Mouse (Mus musculus) testis, postnatal 14 days (tissue): Measurements from ENCODE around the gene 2210408I21Rik.

Experiments used
- DNase-seq: peaks from one replicate; pipeline ENCODE4 v3.0.0; 2021; ENCODE audit warnings: low spot score

2210408I21Rik gene

GRCm38 (mm10) chr13:77275172-77275747, 139.9 kb downstream of the 2210408I21Rik start:
- DNase-seq: no peak

- no peak for DNase-seq
These were observed 143.5 kb downstream of the 2210408I21Rik start for GRCm38 (mm10) chr13:77278659-77279413.

GRCm38 (mm10) chr13:77295519-77295918, 160.2 kb downstream of the 2210408I21Rik start:
- no peak for DNase-seq

- DNase-seq: no peak
These were observed 188.8 kb downstream of the 2210408I21Rik start for GRCm38 (mm10) chr13:77324101-77324500.

GRCm38 (mm10) chr13:77326174-77326959, 191.0 kb downstream of the 2210408I21Rik start:
- no peak for DNase-seq

GRCm38 (mm10) chr13:77342097-77342496, 206.8 kb downstream of the 2210408I21Rik start:
- no peak for DNase-seq

- DNase-seq: no peak
These were observed 250.2 kb downstream of the 2210408I21Rik start for GRCm38 (mm10) chr13:77385448-77385970.

- no peak for DNase-seq
These were observed 250.7 kb downstream of the 2210408I21Rik start for GRCm38 (mm10) chr13:77386001-77386400.

GRCm38 (mm10) chr13:77388148-77388547, 252.8 kb downstream of the 2210408I21Rik start:
- no peak for DNase-seq

- no peak for DNase-seq
These were observed 253.9 kb downstream of the 2210408I21Rik start for GRCm38 (mm10) chr13:77389209-77389608.

GRCm38 (mm10) chr13:77396374-77396773, 261.0 kb downstream of the 2210408I21Rik start:
- DNase-seq: no peak

GRCm38 (mm10) chr13:77396981-77397380, 261.6 kb downstream of the 2210408I21Rik start:
- no peak for DNase-seq

GRCm38 (mm10) chr13:77397646-77398045, 262.3 kb downstream of the 2210408I21Rik start:
- DNase-seq: no peak

- DNase-seq: no peak
These were observed 263.1 kb downstream of the 2210408I21Rik start for GRCm38 (mm10) chr13:77398477-77398876.

- DNase-seq: no peak
These were observed 265.4 kb downstream of the 2210408I21Rik start for GRCm38 (mm10) chr13:77400762-77401161.

- DNase-seq: no peak
These were observed 273.2 kb downstream of the 2210408I21Rik start for GRCm38 (mm10) chr13:77408530-77408929.

GRCm38 (mm10) chr13:77409804-77410203, 274.5 kb downstream of the 2210408I21Rik start:
- no peak for DNase-seq

- no peak for DNase-seq
These were observed 277.5 kb downstream of the 2210408I21Rik start for GRCm38 (mm10) chr13:77412829-77413228.

GRCm38 (mm10) chr13:77450007-77450567, 314.7 kb downstream of the 2210408I21Rik start:
- DNase-seq: no peak

- no peak for DNase-seq
These were observed 334.8 kb downstream of the 2210408I21Rik start for GRCm38 (mm10) chr13:77470093-77470621.

GRCm38 (mm10) chr13:77476420-77476819, 341.1 kb downstream of the 2210408I21Rik start:
- no peak for DNase-seq
